Comparison of ENCODE assay signal across 7 mouse cellular contexts in genomic region chr11:97884601-97885185, GRCm38 (mm10). TPM values are rescaled to one million over a fixed set of nuclear protein-coding genes. Genes with fewer than 3 reads are reported as not detected.
DNase-seq lines count a peak whose midpoint lies in the region; ATAC-seq and TF ChIP-seq lines count a peak whose summit lies in the region.

No protein-coding gene starts in this region.

- H3K27me3 ChIP-seq in megakaryocyte, embryonic 14.5 days (replicated peaks): no peaks in the 10 kb centered on the region
- H3K27me3 ChIP-seq in limb, embryonic 11.5 days (ENCODE audit: control insufficient read depth, insufficient read depth, low read length): no peaks in the 10 kb centered on the region
- no peaks in the 10 kb centered on the region for H3K27me3 ChIP-seq in small intestine, adult 2 months (ENCODE audit: control insufficient read depth, insufficient read depth, low read length)

- H3K4me2 ChIP-seq in limb, embryonic 11.5 days (ENCODE audit: low read depth, severe bottlenecking): peak overlapping the region; percentile 35; the same call in 1 of the 2 replicates

- H3K9me3 ChIP-seq in megakaryocyte, embryonic 14.5 days: peaks cover 3% of the 10 kb centered on the region
- no peaks in the 10 kb centered on the region for H3K9me3 ChIP-seq in limb, embryonic 11.5 days (ENCODE audit: control insufficient read depth, low read length)

- peaks cover 4% of the 10 kb centered on the region for H3K36me3 ChIP-seq in megakaryocyte, embryonic 14.5 days (replicated peaks; ENCODE audit: low read length)
- H3K36me3 ChIP-seq in limb, embryonic 11.5 days (ENCODE audit: control insufficient read depth, insufficient read depth, low read length): no peaks in the 10 kb centered on the region
- H3K36me3 ChIP-seq in small intestine, adult 2 months (ENCODE audit: control insufficient read depth, insufficient read depth, low read length): no peaks in the 10 kb centered on the region

- peak overlapping the region; percentile 83 for H3K27ac ChIP-seq in embryonic fibroblast, embryonic 13.5 days (ENCODE audit: insufficient read depth, low read length)
- H3K27ac ChIP-seq in limb, embryonic 11.5 days (replicated peaks; ENCODE audit: low read depth, low read length): peak overlapping the region; percentile 48
- peak overlapping the region; percentile 59 for H3K27ac ChIP-seq in small intestine, adult 2 months (ENCODE audit: insufficient read depth, low read depth, low read length)

- TF ChIP-seq POLR2A in embryonic fibroblast, embryonic 13.5 days (IDR thresholded peaks at IDR 0.05; ENCODE audit: low read depth, low read length): no peak
- no peak for TF ChIP-seq POLR2A in small intestine, adult 2 months (IDR thresholded peaks at IDR 0.05; ENCODE audit: low read depth, low read length)

- H3K9ac ChIP-seq in limb, embryonic 11.5 days (ENCODE audit: low read length): no peak overlapping the region; the same call in 1 of the 2 replicates

- 29% methylated on average over 7 of the region's 7 CpGs for WGBS in limb, embryonic 11.5 days
- WGBS in small intestine, adult 2 months: 31% methylated on average over 7 of the region's 7 CpGs

- H3K4me3 ChIP-seq in megakaryocyte, embryonic 14.5 days (replicated peaks): peak overlapping the region; percentile 92
- H3K4me3 ChIP-seq in embryonic fibroblast, embryonic 13.5 days (ENCODE audit: insufficient read depth, low read length): peak overlapping the region; percentile 53
- peak overlapping the region; percentile 40 for H3K4me3 ChIP-seq in limb, embryonic 11.5 days (ENCODE audit: low read depth, low read length)
- peak overlapping the region; percentile 87 for H3K4me3 ChIP-seq in small intestine, adult 2 months (ENCODE audit: low read depth, low read length)

- ATAC-seq in megakaryocyte, adult 5-6 weeks (ENCODE audit: poor library complexity, severe bottlenecking): no peak
- no peak for ATAC-seq in limb, embryonic 11.5 days (ENCODE audit: insufficient number of reproducible peaks, low FRiP score, low TSS enrichment, low read depth)

- peaks cover 25% of the 10 kb centered on the region; the same call in 1 of the 2 replicates for H3K4me1 ChIP-seq in megakaryocyte, embryonic 14.5 days
- no peaks in the 10 kb centered on the region for H3K4me1 ChIP-seq in embryonic fibroblast, embryonic 13.5 days (ENCODE audit: control insufficient read depth, insufficient read depth, low read length)
- no peaks in the 10 kb centered on the region for H3K4me1 ChIP-seq in limb, embryonic 11.5 days (ENCODE audit: control insufficient read depth, insufficient read depth, low read length)
- peaks cover 3% of the 10 kb centered on the region; the same call in 1 of the 2 replicates for H3K4me1 ChIP-seq in small intestine, adult 2 months (ENCODE audit: control insufficient read depth, insufficient read depth, insufficient read length, low read length)

- no peak for TF ChIP-seq CTCF in embryonic fibroblast, embryonic 13.5 days (IDR thresholded peaks at IDR 0.05; ENCODE audit: borderline replicate concordance, insufficient read depth, low read length)
- no peak for TF ChIP-seq CTCF in small intestine, adult 2 months (IDR thresholded peaks at IDR 0.05; ENCODE audit: extremely low read depth, insufficient read length, insufficient replicate concordance, low read depth, low read length)

- DNase-seq in limb, embryonic 11.5 days (ENCODE audit: low spot score): no peak
- DNase-seq in ovary, adult 18-20 months (ENCODE audit: low spot score): no peak
- DNase-seq in gastrocnemius, postnatal 4 days (ENCODE audit: low spot score in 2 of 2): no peak

RNA-seq across cellular contexts. Expression of gene Fbxo47, which starts 0.7 kb away (rescaled TPM):
- not detected in 2 replicates for polyA plus RNA-seq in megakaryocyte, embryonic 14.5 days (2012; ENCODE audit: insufficient read depth, low replicate concordance)
- total RNA-seq in megakaryocyte, adult 5-6 weeks (2015): 0.30 and 2.1 TPM in 2 replicates
- 0.73 and 1.5 TPM in 2 replicates for total RNA-seq in megakaryocyte, adult 5-6 weeks (2017)
- 0.53 and 1.4 TPM in 2 replicates for polyA plus RNA-seq in embryonic fibroblast, embryonic 13.5 days (2011; ENCODE audit: insufficient read length, low read depth, missing spikeins)
- 1.0 TPM in 2 replicates for polyA plus RNA-seq in limb, embryonic 11.5 days (2014; fragmentation: Nextera tagmentation; extraction: Ambion mirVana)
- not detected in 2 replicates for polyA plus RNA-seq in small intestine, adult 2 months (2012; rRNA removed)
- total RNA-seq in gastrocnemius, postnatal 4 days (2021): under 1 TPM; 0.27 to 0.44 TPM

RNA-seq across cellular contexts. Expression of gene B230217C12Rik, which starts 44.1 kb away (rescaled TPM):
- polyA plus RNA-seq in megakaryocyte, embryonic 14.5 days (2012; ENCODE audit: insufficient read depth, low replicate concordance): 1.7 TPM in 1 of 2 replicates, not detected in the other
- 2.3 and 2.5 TPM in 2 replicates for total RNA-seq in megakaryocyte, adult 5-6 weeks (2015)
- total RNA-seq in megakaryocyte, adult 5-6 weeks (2017): 0.33 and 0.45 TPM in 2 replicates
- polyA plus RNA-seq in embryonic fibroblast, embryonic 13.5 days (2011; ENCODE audit: insufficient read length, low read depth, missing spikeins): 4.8 and 7.2 TPM in 2 replicates
- 15.9 and 17.4 TPM in 2 replicates for polyA plus RNA-seq in limb, embryonic 11.5 days (2014; fragmentation: Nextera tagmentation; extraction: Ambion mirVana)
- polyA plus RNA-seq in small intestine, adult 2 months (2012; rRNA removed): 0.43 and 0.44 TPM in 2 replicates
- 1 to 10 TPM; 1.0 to 2.4 TPM for total RNA-seq in gastrocnemius, postnatal 4 days (2021)

Comparison
In these comparisons a context has a peak if more than half of its experiments do, and no peak if none do; other contexts are left out.
1. H3K4me3 ChIP-seq: peak in every context shown above with its lines; median percentile 92 in megakaryocyte, embryonic 14.5 days; 87 in small intestine, adult 2 months; 53 in embryonic fibroblast, embryonic 13.5 days; 40 in limb, embryonic 11.5 days.